Mouse (Mus musculus): ENCODE results near the gene Slc8b1. TPM values are rescaled to one million over a fixed set of nuclear protein-coding genes. Genes with fewer than 3 reads are reported as not detected.

Slc8b1 gene
- total and polyA plus RNA-seq, 2 experiments from 2014 or later, result 1.9 to 2.5 TPM

- no peak for TF ChIP-seq CTCF (IDR thresholded peaks at IDR 0.05)
- Histone ChIP-seq H3K27me3 (ENCODE audit: insufficient read depth, low read length) (peaks cover 5% of the 10 kb centered on the region; the same call in 1 of the 2 replicates), H3K4me1 (ENCODE audit: insufficient read depth, low read length) (no peaks in the 10 kb centered on the region), H3K4me3 (ENCODE audit: low read depth, low read length) (no peak overlapping the region), H3K36me3 (ENCODE audit: insufficient read depth, low read length) (no peaks in the 10 kb centered on the region), H3K27ac (ENCODE audit: low read depth, low read length) (no peak overlapping the region), H3K9ac (replicated peaks; ENCODE audit: low read length, poor library complexity, severe bottlenecking) (no peak overlapping the region), H3K9me3 (ENCODE audit: low read length) (no peaks in the 10 kb centered on the region), H3K4me2 (ENCODE audit: low read depth, low read length, poor library complexity, severe bottlenecking) (no peak overlapping the region)
- WGBS, result 94% methylated on average over 9 of the region's 9 CpGs
- DNase-seq (ENCODE audit: low spot score) (no peak), ATAC-seq (ENCODE audit: low FRiP score) (no peak)
Measured at GRCm38 (mm10) chr5:120514031-120514677, 3.2 kb downstream of the Slc8b1 start.

GRCm38 (mm10) chr5:120514754-120515153 lies 3.8 kb downstream of the Slc8b1 start:
- no peak overlapping the region for H3K27ac ChIP-seq (ENCODE audit: low read depth, low read length)
- no peaks in the 10 kb centered on the region for H3K9me3 ChIP-seq (ENCODE audit: low read length)
- H3K27me3 ChIP-seq (ENCODE audit: insufficient read depth, low read length), result peaks cover 5% of the 10 kb centered on the region; the same call in 1 of the 2 replicates
- no peaks in the 10 kb centered on the region for H3K4me1 ChIP-seq (ENCODE audit: insufficient read depth, low read length)
- ATAC-seq (ENCODE audit: low FRiP score) (no peak), DNase-seq (ENCODE audit: low spot score) (peak; percentile 53)
- no peaks in the 10 kb centered on the region for H3K36me3 ChIP-seq (ENCODE audit: insufficient read depth, low read length)
- no peak overlapping the region for H3K4me3 ChIP-seq (ENCODE audit: low read depth, low read length)
- 33% methylated on average over 4 of the region's 4 CpGs for WGBS
- H3K9ac ChIP-seq (replicated peaks; ENCODE audit: low read length, poor library complexity, severe bottlenecking), result no peak overlapping the region
- no peak overlapping the region for H3K4me2 ChIP-seq (ENCODE audit: low read depth, low read length, poor library complexity, severe bottlenecking)
- TF ChIP-seq CTCF (IDR thresholded peaks at IDR 0.05), result no peak

GRCm38 (mm10) chr5:120515451-120515850 lies 4.5 kb downstream of the Slc8b1 start:
- no peak overlapping the region for H3K4me3 ChIP-seq (ENCODE audit: low read depth, low read length)
- H3K9me3 ChIP-seq (ENCODE audit: low read length), result no peaks in the 10 kb centered on the region
- 71% methylated on average over 7 of the region's 7 CpGs for WGBS
- ATAC-seq (ENCODE audit: low FRiP score), result no peak
- H3K27ac ChIP-seq (ENCODE audit: low read depth, low read length), result no peak overlapping the region
- H3K9ac ChIP-seq (replicated peaks; ENCODE audit: low read length, poor library complexity, severe bottlenecking), result no peak overlapping the region
- peak; percentile 22; the same call in 1 of the 2 replicates for TF ChIP-seq CTCF (IDR thresholded peaks at IDR 0.05)
- DNase-seq (ENCODE audit: low spot score), result no peak
- no peak overlapping the region for H3K4me2 ChIP-seq (ENCODE audit: low read depth, low read length, poor library complexity, severe bottlenecking)
- H3K36me3 ChIP-seq (ENCODE audit: insufficient read depth, low read length), result no peaks in the 10 kb centered on the region
- no peaks in the 10 kb centered on the region for H3K4me1 ChIP-seq (ENCODE audit: insufficient read depth, low read length)
- H3K27me3 ChIP-seq (ENCODE audit: insufficient read depth, low read length), result peaks cover 5% of the 10 kb centered on the region; the same call in 1 of the 2 replicates

GRCm38 (mm10) chr5:120516221-120516984 lies 5.4 kb downstream of the Slc8b1 start:
- Histone ChIP-seq H3K4me3 (ENCODE audit: low read depth, low read length) (no peak overlapping the region), H3K27ac (ENCODE audit: low read depth, low read length) (no peak overlapping the region), H3K9me3 (ENCODE audit: low read length) (no peaks in the 10 kb centered on the region), H3K4me1 (ENCODE audit: insufficient read depth, low read length) (no peaks in the 10 kb centered on the region), H3K36me3 (ENCODE audit: insufficient read depth, low read length) (no peaks in the 10 kb centered on the region), H3K9ac (replicated peaks; ENCODE audit: low read length, poor library complexity, severe bottlenecking) (no peak overlapping the region), H3K27me3 (ENCODE audit: insufficient read depth, low read length) (peaks cover 5% of the 10 kb centered on the region; the same call in 1 of the 2 replicates), H3K4me2 (ENCODE audit: low read depth, low read length, poor library complexity, severe bottlenecking) (no peak overlapping the region)
- no peak for TF ChIP-seq CTCF (IDR thresholded peaks at IDR 0.05)
- DNase-seq (ENCODE audit: low spot score) (no peak), ATAC-seq (ENCODE audit: low FRiP score) (no peak)
- 64% methylated on average over 15 of the region's 15 CpGs for WGBS

- H3K4me3 ChIP-seq (ENCODE audit: low read depth, low read length), result no peak overlapping the region
- H3K4me2 ChIP-seq (ENCODE audit: low read depth, low read length, poor library complexity, severe bottlenecking), result no peak overlapping the region
- no peaks in the 10 kb centered on the region for H3K4me1 ChIP-seq (ENCODE audit: insufficient read depth, low read length)
- no peak for DNase-seq (ENCODE audit: low spot score)
- H3K36me3 ChIP-seq (ENCODE audit: insufficient read depth, low read length), result no peaks in the 10 kb centered on the region
- no peak overlapping the region for H3K27ac ChIP-seq (ENCODE audit: low read depth, low read length)
- H3K27me3 ChIP-seq (ENCODE audit: insufficient read depth, low read length), result no peaks in the 10 kb centered on the region
- TF ChIP-seq CTCF (IDR thresholded peaks at IDR 0.05), result no peak
- no peak for ATAC-seq (ENCODE audit: low FRiP score)
- no peaks in the 10 kb centered on the region for H3K9me3 ChIP-seq (ENCODE audit: low read length)
- no peak overlapping the region for H3K9ac ChIP-seq (replicated peaks; ENCODE audit: low read length, poor library complexity, severe bottlenecking)
- 52% methylated on average over 9 of the region's 9 CpGs for WGBS
Measured at GRCm38 (mm10) chr5:120517552-120517951, 6.6 kb downstream of the Slc8b1 start.

GRCm38 (mm10) chr5:120522649-120523048 lies 11.7 kb downstream of the Slc8b1 start:
- H3K9ac ChIP-seq (replicated peaks; ENCODE audit: low read length, poor library complexity, severe bottlenecking), result no peak overlapping the region
- no peak overlapping the region for H3K4me3 ChIP-seq (ENCODE audit: low read depth, low read length)
- TF ChIP-seq CTCF (IDR thresholded peaks at IDR 0.05), result peak; percentile 52
- H3K4me1 ChIP-seq (ENCODE audit: insufficient read depth, low read length), result no peaks in the 10 kb centered on the region
- H3K36me3 ChIP-seq (ENCODE audit: insufficient read depth, low read length), result no peaks in the 10 kb centered on the region
- DNase-seq (ENCODE audit: low spot score) (no peak), ATAC-seq (ENCODE audit: low FRiP score) (no peak)
- H3K9me3 ChIP-seq (ENCODE audit: low read length), result no peaks in the 10 kb centered on the region
- 86% methylated on average over 3 of the region's 3 CpGs for WGBS
- no peak overlapping the region for H3K4me2 ChIP-seq (ENCODE audit: low read depth, low read length, poor library complexity, severe bottlenecking)
- no peak overlapping the region for H3K27ac ChIP-seq (ENCODE audit: low read depth, low read length)
- no peaks in the 10 kb centered on the region for H3K27me3 ChIP-seq (ENCODE audit: insufficient read depth, low read length)

All from midbrain, postnatal 0 days (tissue).